Mouse (Mus musculus) lung, postnatal 0 days (tissue): Measurements from ENCODE around the gene Tns3. TPM values are rescaled to one million over a fixed set of nuclear protein-coding genes. Genes with fewer than 3 reads are reported as not detected.
"Not testable (repeated sequence)": the region's sequence is repeated elsewhere in the genome, so short reads cannot be mapped to it uniquely, and the experiment has no call there.

ENCODE experiments used
- ATAC-seq: fragments of 200-750 bp; cut with Nextera tagmentation; 2 replicates; pipeline ENCODE4 v1.8.0; 2017; ENCODE audit warnings: moderate library complexity
- DNase-seq: peaks from one replicate; pipeline ENCODE4 v3.0.0-alpha.2; 2016; ENCODE audit warnings: low spot score
- H3K27ac ChIP-seq: fragments of 300-500 bp; sonication (generic); 2 replicates; pipeline ENCODE4 v1.5.1; 2014; ENCODE audit warnings: antibody characterized with exemption, mild to moderate bottlenecking, low read length, mixed read lengths
- H3K27me3 ChIP-seq: fragments of 300-500 bp; sonication (generic); replicated peaks from 2 replicates; pipeline ENCODE4 v1.6.1; 2014; ENCODE audit warnings: low read length, mixed read lengths; ENCODE audit not compliant: insufficient read depth
- H3K36me3 ChIP-seq: fragments of 300-500 bp; sonication (generic); 2 replicates; pipeline ENCODE4 v1.6.1; 2014; ENCODE audit warnings: low read length, mixed read lengths; ENCODE audit not compliant: insufficient read depth
- H3K4me1 ChIP-seq: fragments of 300-500 bp; sonication (generic); 2 replicates; pipeline ENCODE4 v1.6.1; 2014; ENCODE audit warnings: antibody characterized with exemption, low read depth, low read length, mixed read lengths; ENCODE audit not compliant: insufficient read depth
- H3K4me2 ChIP-seq: fragments of 300-500 bp; sonication (generic); replicated peaks from 2 replicates; pipeline ENCODE4 v1.6.1; 2014; ENCODE audit warnings: low read depth, mild to moderate bottlenecking, low read length, moderate library complexity, mixed read lengths
- H3K4me3 ChIP-seq: fragments of 300-500 bp; sonication (generic); 2 replicates; pipeline ENCODE4 v1.5.1; 2014; ENCODE audit warnings: low read depth, low read length
- H3K9ac ChIP-seq: fragments of 300-500 bp; sonication (generic); replicated peaks from 2 replicates; pipeline ENCODE4 v1.6.1; 2014; ENCODE audit warnings: low read depth, mild to moderate bottlenecking
- H3K9me3 ChIP-seq: fragments of 300-500 bp; sonication (generic); 2 replicates; pipeline ENCODE4 v1.6.1; 2016; ENCODE audit warnings: low read length, mixed read lengths
- CTCF ChIP-seq: IDR thresholded peaks from 2 replicates; pipeline ENCODE4 v1.5.1; 2016; ENCODE audit warnings: antibody characterized with exemption, mild to moderate bottlenecking
- EP300 ChIP-seq: IDR thresholded peaks from 2 replicates; pipeline ENCODE4 v1.6.1; 2016; ENCODE audit warnings: antibody characterized with exemption, mild to moderate bottlenecking, control low read depth
- WGBS: fragments of 180-500 bp; shearing (Covaris S2); extraction: QIAGEN DNeasy Blood & Tissue Kit; methylation state at CpG from one replicate; pipeline ENCODE4 v1.1.7; 2014; 5-methylcytosine and 5-hydroxymethylcytosine counted together
- polyA plus RNA-seq: library from polyadenylated mRNA; unstranded; fragments of >200 nt; fragmentation: Nextera tagmentation; extraction: Ambion mirVana; gene quantifications from 2 replicates; pipeline ENCODE4 v1.2.1, GENCODE M21; 2015

Tns3 gene
- polyA plus RNA-seq, 1 experiment from 2014 or later = 34.9 TPM

DNA sequence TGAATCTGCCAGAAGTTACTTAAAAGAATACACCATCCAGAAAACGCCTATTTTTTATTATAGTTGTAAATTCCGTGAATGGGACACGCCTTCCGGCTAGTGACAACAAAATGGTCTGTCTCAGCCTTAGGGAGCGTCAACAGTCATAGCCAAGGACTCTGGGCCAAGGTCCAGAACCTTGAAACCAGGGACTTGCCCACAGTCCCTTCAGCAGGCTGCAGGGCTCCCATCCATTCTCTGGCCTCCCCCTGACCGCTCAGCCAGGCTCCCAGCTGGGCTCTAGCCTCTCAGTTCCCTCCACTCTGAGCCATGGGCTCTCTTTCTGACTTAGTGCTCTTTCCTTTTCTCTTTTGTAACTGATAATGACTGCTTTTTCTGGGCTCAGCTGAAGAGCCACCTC is 37.6 kb downstream of the Tns3 start:
- TF ChIP-seq CTCF (no peak), EP300 (no peak)
- no peaks in the 10 kb centered on the region for H3K9me3 ChIP-seq
- no peak overlapping the region for H3K4me2 ChIP-seq
- H3K9ac ChIP-seq = no peak overlapping the region
- no peaks in the 10 kb centered on the region for H3K36me3 ChIP-seq
- DNase-seq = no peak
- H3K4me1 ChIP-seq = 0 out of 2 replicates have a peak, but pooled peaks cover 2% of the 10 kb centered on the region
- ATAC-seq = no peak
- H3K27ac ChIP-seq = no peak overlapping the region
- 92% methylated on average over 6 of the region's 6 CpGs for WGBS
- no peaks in the 10 kb centered on the region for H3K27me3 ChIP-seq
- no peak overlapping the region for H3K4me3 ChIP-seq

DNA sequence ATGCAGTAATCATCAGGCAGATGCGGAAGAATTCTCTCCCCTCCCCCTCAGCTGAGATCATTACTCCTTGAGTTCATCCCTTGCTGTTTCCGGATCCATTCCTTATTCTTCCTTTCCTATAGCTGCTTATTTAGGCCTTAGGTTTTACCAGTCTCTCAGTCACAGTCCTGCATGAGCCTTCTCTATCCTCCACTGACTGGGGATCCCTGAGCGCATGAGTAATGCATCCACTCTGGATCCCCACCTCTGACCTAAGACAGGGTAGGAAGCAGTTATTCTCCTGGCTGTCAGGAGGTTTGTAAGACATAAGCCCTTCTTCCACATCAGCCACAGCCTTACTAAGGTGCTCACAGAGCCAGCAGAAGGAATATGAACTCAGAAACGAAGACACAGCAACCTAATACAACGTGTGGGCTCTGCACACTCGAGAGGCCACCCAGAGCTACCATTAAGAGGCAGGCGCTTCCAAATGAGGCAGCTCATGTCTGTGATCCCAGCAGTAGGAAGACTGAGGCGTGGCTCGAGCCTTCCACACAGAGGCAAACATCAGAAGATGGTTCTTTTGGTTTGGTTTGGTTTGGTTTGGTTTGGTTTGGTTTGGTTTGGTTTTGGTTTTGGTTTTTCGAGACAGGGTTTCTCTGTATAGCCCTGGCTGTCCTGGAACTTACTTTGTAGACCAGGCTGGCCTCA is 38.3 kb downstream of the Tns3 start:
- no peak for ATAC-seq
- H3K4me1 ChIP-seq = 0 out of 2 replicates have a peak, but pooled peaks cover 2% of the 10 kb centered on the region
- no peak for TF ChIP-seq CTCF
- no peak for TF ChIP-seq EP300

DNA sequence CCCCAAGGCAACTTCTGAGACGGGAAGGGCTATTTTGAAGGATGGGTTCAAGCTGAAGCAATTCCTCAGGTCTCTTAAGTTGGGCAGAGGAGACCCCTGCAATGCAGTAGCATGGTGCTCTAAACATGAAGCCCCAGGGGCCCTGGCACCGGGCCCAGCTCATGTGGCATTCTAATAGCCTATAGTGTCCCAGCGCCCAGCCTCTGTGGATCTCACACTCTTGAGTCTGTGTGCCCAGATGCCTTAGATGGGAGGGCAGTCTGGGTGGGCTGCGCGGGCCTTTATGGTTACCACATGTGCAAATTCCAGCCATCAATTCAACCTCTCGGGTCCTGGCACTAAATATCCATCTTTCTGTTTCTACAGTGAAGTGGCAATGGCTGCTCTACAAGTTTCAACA is 38.9 kb downstream of the Tns3 start:
- no peak overlapping the region for H3K9ac ChIP-seq

More for the DNA sequence above, 38.3 kb downstream of the Tns3 start:
- Histone ChIP-seq H3K27ac (no peak overlapping the region), H3K9ac (no peak overlapping the region), H3K4me3 (no peak overlapping the region), H3K4me2 (no peak overlapping the region), H3K27me3 (no peaks in the 10 kb centered on the region), H3K36me3 (no peaks in the 10 kb centered on the region), H3K9me3 (no peaks in the 10 kb centered on the region)
- 67% methylated on average over 10 of the region's 10 CpGs for WGBS
- no peak for DNase-seq

DNA sequence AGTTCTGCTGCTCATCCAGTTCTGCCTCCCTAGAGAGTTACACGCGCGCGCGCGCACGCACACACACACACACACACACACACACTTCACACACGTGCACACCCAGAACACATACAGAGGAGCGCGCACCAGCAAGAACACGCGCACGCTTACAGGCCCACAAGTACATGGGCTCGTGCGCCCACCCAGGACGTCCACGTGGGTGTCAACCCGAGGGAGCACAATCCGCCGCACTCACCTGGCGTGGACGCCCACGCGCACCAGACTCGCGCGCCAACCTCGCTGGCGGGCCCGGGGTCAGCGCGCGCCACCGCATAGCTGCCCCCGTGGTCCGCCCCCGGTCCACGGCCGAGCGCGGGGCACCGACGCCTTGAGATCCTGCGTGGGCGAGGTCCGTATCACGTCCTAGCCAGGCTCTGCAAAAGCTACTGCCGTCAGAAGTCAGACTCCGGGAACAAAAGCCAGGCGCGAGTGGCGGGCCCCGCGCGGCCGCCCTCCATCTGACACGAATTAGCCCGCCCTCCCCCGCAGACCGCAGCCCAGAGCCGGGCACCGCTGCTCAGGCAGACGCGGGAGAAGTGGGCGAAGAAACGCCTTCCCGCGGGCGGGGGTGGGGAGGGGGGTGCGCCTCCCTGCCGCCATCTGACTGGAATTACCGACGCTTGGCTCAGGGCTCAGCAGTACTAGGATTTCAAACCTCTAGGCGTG is 40.0 kb downstream of the Tns3 start:
- Histone ChIP-seq H3K27me3 (no peaks in the 10 kb centered on the region), H3K4me1 (no peaks in the 10 kb centered on the region), H3K36me3 (no peaks in the 10 kb centered on the region), H3K27ac (no peak overlapping the region), H3K9me3 (no peaks in the 10 kb centered on the region), H3K4me3 (peak overlapping the region; percentile 56), H3K9ac (peak overlapping the region; percentile 48), H3K4me2 (peak overlapping the region; percentile 100)
- under 1% methylated on average over 74 of the region's 74 CpGs for WGBS
- TF ChIP-seq CTCF (no peak), EP300 (no peak)
- DNase-seq (peak; percentile 56), ATAC-seq (peak; percentile 67)

More for the DNA sequence above, 38.9 kb downstream of the Tns3 start:
- DNase-seq = no peak
- TF ChIP-seq CTCF (no peak), EP300 (no peak)
- H3K4me3 ChIP-seq = no peak overlapping the region
- no peaks in the 10 kb centered on the region for H3K36me3 ChIP-seq
- H3K27me3 ChIP-seq = no peaks in the 10 kb centered on the region
- no peak overlapping the region for H3K27ac ChIP-seq
- H3K9me3 ChIP-seq = no peaks in the 10 kb centered on the region
- 69% methylated on average over 6 of the region's 6 CpGs for WGBS
- H3K4me2 ChIP-seq = no peak overlapping the region
- H3K4me1 ChIP-seq = 0 out of 2 replicates have a peak, but pooled peaks cover 2% of the 10 kb centered on the region
- no peak for ATAC-seq

DNA sequence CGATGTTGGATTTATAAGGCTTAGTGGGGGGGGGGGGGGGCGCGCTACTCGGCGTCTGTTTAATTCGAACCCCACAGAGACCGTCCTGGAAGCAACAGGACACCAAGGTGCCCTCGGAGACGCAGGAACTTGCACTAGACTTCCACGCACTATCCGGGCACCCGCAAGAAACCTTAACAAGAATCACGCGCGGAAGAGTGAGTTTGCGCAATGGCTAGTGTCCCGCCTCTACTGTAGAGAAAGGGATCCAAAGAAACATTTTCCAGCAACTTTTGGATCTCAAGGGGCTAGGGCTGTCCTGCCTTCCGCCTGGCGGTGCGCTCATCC is 40.5 kb downstream of the Tns3 start:
- H3K36me3 ChIP-seq = no peaks in the 10 kb centered on the region
- H3K4me3 ChIP-seq = peak overlapping the region; percentile 56
- H3K9me3 ChIP-seq = no peaks in the 10 kb centered on the region
- peak overlapping the region; percentile 100 for H3K4me2 ChIP-seq
- TF ChIP-seq CTCF = no peak
- TF ChIP-seq EP300 = no peak
- no peaks in the 10 kb centered on the region for H3K27me3 ChIP-seq
- H3K27ac ChIP-seq = no peak overlapping the region
- DNase-seq (no peak), ATAC-seq (no peak)
- WGBS = 4% methylated on average over 20 of the region's 20 CpGs
- H3K4me1 ChIP-seq = no peaks in the 10 kb centered on the region
- no peak overlapping the region for H3K9ac ChIP-seq

DNA sequence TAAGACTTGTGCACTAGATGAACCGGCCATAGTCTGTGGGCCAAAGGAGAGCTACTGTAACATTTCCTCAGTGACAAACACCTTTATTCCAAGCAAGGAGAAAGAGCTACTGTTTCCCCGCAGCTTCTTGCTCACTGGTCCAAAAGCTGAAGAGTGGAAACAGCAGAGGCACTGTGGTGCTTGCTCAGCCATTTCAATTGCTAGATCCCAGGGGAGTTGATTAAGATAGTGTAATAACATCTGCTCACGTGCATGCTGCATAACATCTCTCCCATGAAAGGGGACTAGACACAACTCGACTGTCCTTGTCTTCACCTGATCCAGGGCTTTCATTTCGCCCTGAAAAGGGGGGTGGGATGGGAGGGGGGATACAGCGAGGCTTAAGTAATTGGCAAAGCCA is 41.7 kb downstream of the Tns3 start:
- no peak overlapping the region for H3K4me3 ChIP-seq
- no peak overlapping the region for H3K27ac ChIP-seq
- H3K4me1 ChIP-seq = no peaks in the 10 kb centered on the region
- no peak overlapping the region for H3K9ac ChIP-seq
- no peaks in the 10 kb centered on the region for H3K9me3 ChIP-seq
- no peak for DNase-seq
- TF ChIP-seq EP300 = no peak
- no peak for TF ChIP-seq CTCF
- no peak for ATAC-seq
- no peak overlapping the region for H3K4me2 ChIP-seq
- H3K36me3 ChIP-seq = no peaks in the 10 kb centered on the region
- 74% methylated on average over 6 of the region's 6 CpGs for WGBS
- H3K27me3 ChIP-seq = no peaks in the 10 kb centered on the region

DNA sequence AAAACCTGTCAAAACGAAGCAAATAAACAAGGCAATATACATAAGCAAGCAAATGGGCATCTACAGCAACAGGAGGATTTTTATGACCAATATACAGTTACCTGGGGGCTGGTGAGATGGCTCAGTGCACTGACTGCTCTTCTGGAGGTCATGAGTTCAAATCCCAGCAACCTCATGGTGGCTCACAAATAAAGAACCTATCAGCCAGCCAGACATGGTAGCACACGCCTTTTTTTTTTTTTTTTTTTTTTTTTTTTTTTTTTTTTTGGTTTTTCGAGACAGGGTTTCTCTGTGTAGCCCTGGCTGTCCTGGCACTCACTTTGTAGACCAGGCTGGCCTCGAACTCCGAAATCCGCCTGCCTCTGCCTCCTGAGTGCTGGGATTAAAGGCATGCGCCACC is 45.2 kb downstream of the Tns3 start:
- not testable (repeated sequence) for H3K9me3 ChIP-seq, H3K9ac ChIP-seq, H3K27ac ChIP-seq, H3K4me3 ChIP-seq, H3K27me3 ChIP-seq, H3K36me3 ChIP-seq, ATAC-seq, DNase-seq, H3K4me1 ChIP-seq, H3K4me2 ChIP-seq
- 87% methylated on average over 6 of the region's 7 CpGs for WGBS
